Mouse (Mus musculus) brain, embryonic 14.5 days (tissue): ENCODE data around the gene Glce. TPM values are rescaled to one million over a fixed set of nuclear protein-coding genes. Genes with fewer than 3 reads are reported as not detected.
A peak's percentile ranks its signal among the peaks of the same experiment; 100 is the strongest.

Experiments
- DNase-seq: peaks from one replicate; pipeline ENCODE4 v3.0.0-alpha.2; 2011; ENCODE audit warnings: low read depth
- CTCF ChIP-seq: fragments of 200-500 bp; IDR thresholded peaks from 2 replicates; pipeline ENCODE4 v1.5.1; 2012; ENCODE audit warnings: inconsistent platforms, mild to moderate bottlenecking, moderate library complexity, borderline replicate concordance; ENCODE audit not compliant: insufficient read depth, insufficient read length; ENCODE audit errors: extremely low read depth
- POLR2A ChIP-seq: fragments of 200-500 bp; IDR thresholded peaks from 2 replicates; pipeline ENCODE4 v1.6.1; 2012; ENCODE audit warnings: mild to moderate bottlenecking, inconsistent platforms, borderline replicate concordance; ENCODE audit not compliant: poor library complexity, insufficient read depth, insufficient read length, severe bottlenecking; ENCODE audit errors: extremely low read depth
- polyA plus RNA-seq: library from polyadenylated mRNA; depleted of rRNA; stranded (reverse); fragments of >200 nt; gene quantifications from 2 replicates; pipeline ENCODE4 v1.2.3, GENCODE M21; 2012

The Glce gene
- polyA plus RNA-seq, 1 experiment: 13.2 TPM

DNA sequence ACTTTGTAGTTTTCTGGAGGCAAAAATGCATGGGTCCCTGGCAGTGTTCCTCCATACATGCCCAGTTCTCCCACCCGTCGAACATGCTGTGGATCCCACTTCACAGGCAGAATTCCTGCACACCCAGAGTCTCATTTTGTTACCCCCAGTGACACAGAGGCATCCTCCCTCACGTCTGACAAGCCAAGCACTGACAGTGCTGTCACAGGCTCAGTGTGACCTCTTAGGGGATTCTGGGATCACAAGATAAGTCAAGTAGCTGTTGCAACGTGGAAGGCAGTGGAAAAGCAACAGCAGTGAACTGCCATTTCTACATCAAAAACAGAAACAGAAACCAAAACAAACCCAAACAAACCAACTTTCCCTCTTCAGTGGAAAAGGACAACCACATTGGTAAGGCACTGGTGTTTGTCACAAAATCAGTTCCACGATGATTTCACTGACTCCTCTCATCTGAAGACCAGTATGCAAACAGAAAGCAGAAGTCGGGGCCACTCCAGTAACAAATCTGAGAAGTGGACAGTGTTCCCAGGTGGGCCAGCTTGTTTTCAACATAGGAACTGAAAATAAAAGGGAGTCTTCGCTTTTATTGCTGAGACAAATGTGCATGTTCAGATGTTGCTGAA, 64.5 kb downstream of the Glce start:
- no peak for DNase-seq
- no peak for TF ChIP-seq CTCF
- no peak for TF ChIP-seq POLR2A

DNA sequence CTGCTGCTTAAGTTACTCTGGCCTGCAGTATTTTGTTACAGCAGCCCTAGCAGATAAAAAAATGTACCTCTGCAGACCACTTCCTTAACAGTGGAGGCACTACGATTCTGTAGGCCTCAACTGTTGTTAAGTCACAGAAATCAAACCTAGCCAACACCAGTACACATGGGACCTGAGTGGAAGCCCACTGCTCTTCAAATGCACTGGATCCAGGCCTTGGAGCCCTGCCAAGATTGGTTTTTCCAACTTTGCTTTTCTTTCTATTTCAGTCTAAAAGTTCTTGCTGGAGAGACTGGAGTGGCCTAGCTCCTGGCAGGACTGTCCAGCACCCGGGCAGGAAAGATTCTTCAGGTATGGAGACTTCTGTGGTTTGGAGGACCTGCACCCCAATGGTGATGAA, 66.2 kb downstream of the Glce start:
- no peak for DNase-seq
- TF ChIP-seq POLR2A: no peak
- TF ChIP-seq CTCF: no peak

DNA sequence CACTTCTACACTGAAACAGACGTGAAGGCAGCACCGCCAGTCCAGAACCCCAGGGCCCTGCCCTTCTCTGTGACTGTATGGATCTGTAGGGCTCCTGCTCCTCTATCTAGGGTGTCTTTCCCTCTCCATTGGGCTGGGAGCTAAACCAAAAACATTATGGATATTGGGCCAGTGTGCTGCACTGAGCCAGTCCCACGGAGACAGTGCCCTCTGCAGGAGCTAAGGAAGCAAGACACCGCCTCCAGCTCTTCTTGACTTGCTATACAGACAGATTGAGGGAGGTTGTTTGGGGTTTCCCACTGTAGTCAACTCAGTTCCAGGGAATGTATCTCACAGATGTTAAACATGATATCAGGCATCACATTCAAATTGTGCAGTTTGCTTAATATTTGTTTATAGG, 71.7 kb downstream of the Glce start:
- TF ChIP-seq CTCF (peak; percentile 60; the same call in 1 of the 2 replicates), POLR2A (no peak)
- peak; percentile 41 for DNase-seq

DNA sequence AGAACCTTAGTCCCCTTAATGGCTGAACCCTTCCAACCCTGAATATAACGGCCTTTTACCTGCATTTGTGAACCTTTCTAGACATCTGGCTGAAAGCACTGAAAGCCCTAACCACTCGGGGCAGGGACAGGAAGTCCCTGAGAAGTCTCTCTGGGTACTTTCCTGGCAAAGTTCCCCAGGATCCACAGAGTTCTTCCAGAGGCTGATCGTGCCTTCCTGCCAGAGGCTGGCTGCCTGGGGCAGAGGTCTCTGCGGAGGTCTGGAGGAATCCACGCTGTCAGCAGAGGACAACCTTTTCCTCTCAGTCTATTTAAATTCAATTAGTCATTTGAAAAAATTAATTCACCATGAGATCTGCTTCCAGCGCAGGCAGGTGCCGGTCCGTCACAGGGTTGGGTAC, 73.3 kb downstream of the Glce start:
- TF ChIP-seq CTCF: no peak
- no peak for TF ChIP-seq POLR2A
- no peak for DNase-seq

DNA sequence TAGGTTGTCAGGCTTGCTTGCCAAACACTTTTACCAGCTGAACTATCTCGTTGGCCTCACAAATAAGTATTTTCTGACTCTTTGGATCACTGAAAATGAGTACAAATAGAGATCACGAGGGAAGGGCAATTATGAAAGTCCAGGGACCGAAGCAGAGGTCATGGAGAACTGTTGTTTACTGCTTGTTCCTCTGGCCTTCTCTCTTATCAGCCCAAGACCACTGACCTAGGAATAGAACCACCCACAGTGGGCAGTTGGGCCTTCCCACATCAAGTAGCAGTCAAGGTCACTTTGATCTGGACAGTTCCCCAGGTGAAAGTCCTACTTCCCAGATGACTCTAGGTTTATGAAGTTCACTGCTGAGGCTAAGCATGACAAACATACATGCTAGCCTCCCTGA, 80.3 kb downstream of the Glce start:
- TF ChIP-seq CTCF (no peak), POLR2A (no peak)
- no peak for DNase-seq

DNA sequence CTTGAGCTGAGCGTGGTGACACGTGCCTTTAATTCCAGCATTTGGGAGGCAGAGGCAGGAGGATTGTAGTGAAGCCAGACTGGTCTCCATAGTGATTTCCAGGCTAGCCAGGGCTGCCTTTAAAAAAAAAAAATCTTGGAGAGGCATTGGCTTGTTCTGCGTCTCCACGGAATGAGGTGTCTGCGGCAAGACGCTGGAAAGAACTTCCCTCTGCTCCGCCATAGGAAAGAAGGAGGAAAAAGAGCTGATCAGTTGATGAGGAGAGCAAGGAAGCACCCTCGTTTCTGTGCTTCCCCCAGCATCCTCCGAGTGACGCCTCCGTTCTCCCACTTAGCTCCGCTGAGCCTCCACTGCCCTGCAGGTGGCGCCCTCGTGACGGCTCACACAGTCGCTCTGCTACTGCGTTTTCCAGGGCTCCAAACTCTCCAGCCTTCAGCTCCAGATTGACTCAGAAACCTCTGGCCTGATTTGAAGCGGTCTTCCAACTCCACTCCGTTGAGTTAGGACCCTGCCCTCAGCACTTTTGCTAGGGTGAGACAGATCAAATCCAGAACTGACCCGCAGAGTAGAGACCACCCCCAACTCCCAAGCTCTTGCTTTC, 82.3 kb downstream of the Glce start:
- TF ChIP-seq CTCF: peak; percentile 98
- TF ChIP-seq POLR2A: no peak
- DNase-seq: peak; percentile 90

DNA sequence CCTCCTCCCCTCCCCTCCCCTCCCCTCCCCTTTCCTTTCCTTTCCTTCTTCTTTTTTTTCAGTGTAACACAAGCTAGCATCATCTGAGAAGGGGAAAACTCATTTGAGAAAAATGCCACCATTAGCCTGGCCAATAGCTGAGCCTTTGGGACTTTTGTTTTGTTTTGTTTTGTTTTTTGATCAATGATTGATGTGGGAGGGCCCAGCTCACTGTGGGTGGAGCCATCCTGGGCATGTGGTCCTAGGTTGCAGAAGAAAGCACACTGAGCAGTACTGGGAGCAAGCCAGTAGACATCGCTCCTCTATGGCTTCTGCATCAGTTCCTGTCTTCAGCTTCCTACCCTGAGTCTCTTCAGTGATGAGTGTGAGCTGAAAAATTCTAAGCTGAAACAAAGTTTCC, 86.6 kb downstream of the Glce start:
- TF ChIP-seq POLR2A: no peak
- TF ChIP-seq CTCF: no peak
- peak; percentile 5 for DNase-seq

DNA sequence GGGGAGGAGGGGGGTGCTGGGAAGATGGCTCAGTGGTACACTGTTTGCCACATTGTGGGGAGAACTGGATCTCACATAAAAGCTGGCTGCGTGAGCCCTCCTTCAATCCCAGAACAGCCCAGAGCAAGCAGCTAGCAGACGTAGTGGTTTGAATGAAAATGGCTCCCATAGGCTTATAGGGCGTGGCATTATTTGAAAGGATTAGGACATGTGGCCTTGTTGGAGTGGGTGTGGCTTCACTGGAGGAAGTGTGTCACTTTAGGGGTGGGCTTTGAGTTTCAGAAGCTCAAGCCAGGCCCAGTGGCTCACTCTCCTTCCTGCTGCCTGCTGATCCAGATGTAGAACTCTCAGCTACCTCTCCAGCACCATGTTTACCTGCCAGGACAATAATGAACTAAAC, 90.2 kb downstream of the Glce start:
- no peak for TF ChIP-seq CTCF
- TF ChIP-seq POLR2A: no peak
- no peak for DNase-seq

DNA sequence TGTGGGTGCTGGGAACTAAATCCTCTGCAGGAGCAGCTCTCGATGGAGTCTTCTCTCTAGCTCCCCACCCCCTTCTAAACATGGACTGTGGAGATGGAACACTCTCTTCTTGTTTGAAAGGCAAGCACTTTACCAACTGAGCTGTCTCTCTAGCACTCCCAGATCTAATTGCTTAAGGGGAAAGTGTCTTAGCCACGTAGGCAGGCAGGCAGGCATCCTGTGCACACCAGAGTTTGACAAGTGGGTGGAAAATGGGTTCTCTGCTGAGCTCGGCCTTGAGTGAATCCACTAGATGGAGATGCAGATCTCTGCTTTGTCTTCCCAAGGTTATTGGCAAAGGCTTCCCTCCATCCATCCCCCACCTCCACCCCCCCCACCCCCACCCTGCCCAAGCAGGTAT, 94.4 kb downstream of the Glce start:
- no peak for TF ChIP-seq POLR2A
- no peak for TF ChIP-seq CTCF
- DNase-seq: peak; percentile 13

DNA sequence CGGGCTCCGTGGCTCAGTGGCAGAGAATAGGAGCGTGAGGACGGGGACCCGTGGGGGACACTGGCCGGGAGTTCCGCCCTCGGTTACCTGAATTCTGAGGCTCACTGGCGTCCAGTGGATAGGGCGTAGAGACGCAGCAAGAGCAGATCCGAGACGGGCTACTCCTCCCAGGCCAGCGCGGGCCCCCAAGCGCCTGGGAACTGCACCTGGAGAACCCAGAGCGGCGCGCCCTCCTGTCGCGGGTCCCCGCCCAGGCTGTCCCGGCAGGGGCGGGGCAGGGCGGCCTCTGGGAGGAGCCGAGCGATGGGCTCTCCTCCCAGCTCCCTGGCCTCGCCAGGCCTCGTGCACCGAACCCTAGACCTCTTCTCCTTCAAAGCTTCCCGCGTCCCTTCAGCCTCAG, 95.9 kb downstream of the Glce start, which contains the start of gene Paqr5:
TSS of gene Paqr5 (minus strand) at position 257 of the 400 bp plus-strand sequence.
- TF ChIP-seq POLR2A (no peak), CTCF (no peak)
- DNase-seq: peak; percentile 12

DNA sequence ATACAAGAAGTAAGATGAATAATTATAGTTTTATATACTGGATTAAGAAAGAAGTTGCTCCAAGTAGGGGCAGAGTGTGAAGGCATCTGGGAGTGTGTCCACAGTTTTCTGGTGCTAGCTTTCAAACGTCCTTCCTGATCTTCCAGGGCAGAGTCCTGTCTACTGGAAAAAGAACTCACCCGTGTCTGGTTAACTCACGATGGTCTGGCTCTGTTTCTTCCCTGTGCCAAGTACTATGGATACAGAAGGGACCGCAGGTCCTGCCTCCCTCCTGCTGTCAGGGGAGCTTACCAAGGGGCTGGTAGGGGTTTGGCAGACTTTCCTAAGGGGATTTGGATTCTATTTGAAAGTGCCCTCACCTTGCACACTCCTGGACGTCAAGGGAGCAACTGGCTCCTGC, 97.4 kb downstream of the Glce start:
- no peak for DNase-seq
- TF ChIP-seq POLR2A (no peak), CTCF (no peak)

DNA sequence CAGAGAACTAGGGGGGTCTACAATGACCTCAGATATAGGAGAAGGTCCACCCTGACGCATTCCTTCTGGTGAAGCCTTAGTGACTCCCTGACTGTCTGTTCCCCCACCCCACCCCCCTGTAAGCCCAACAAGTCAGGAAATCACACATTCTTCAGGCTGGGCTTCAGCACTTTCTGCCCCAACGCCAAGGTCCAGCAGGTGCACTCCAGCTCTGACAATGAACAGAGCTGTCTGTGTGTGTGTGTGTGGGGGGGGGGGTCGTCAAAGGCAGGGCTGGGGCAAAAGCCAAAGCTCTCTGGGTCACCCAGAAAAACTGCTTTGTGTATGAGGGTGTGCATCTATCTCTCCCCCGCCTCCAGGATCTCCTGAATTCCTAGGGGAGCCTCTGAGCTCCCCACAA, 98.6 kb downstream of the Glce start:
- TF ChIP-seq CTCF (no peak), POLR2A (no peak)

More for the DNA sequence above, 98.6 kb downstream of the Glce start:
- DNase-seq: no peak
